Mouse (Mus musculus) embryonic facial prominence, embryonic 11.5 days (tissue): ENCODE results near the gene Armh1. TPM values are rescaled to one million over a fixed set of nuclear protein-coding genes. Genes with fewer than 3 reads are reported as not detected.

ENCODE experiments used
- ATAC-seq: fragments of 200-750 bp; cut with Nextera tagmentation; replicated peaks from 2 replicates; pipeline ENCODE4 v1.8.0; 2017; ENCODE audit warnings: low read depth; ENCODE audit not compliant: insufficient number of reproducible peaks, low FRiP score, low TSS enrichment
- DNase-seq: peaks from one replicate; pipeline ENCODE4 v3.0.0-alpha.2; 2015; ENCODE audit warnings: low spot score
- H3K27ac ChIP-seq: fragments of 300-500 bp; sonication (generic); replicated peaks from 2 replicates; pipeline ENCODE4 v1.5.1; 2014; ENCODE audit warnings: mild to moderate bottlenecking, low read depth, low read length, control low read depth
- H3K27me3 ChIP-seq: fragments of 300-500 bp; sonication (generic); 2 replicates; pipeline ENCODE4 v1.6.1; 2014; ENCODE audit warnings: mild to moderate bottlenecking, low read length, moderate library complexity, mixed read lengths; ENCODE audit not compliant: control insufficient read depth, insufficient read depth
- H3K36me3 ChIP-seq: fragments of 300-500 bp; sonication (generic); replicated peaks from 2 replicates; pipeline ENCODE4 v1.6.1; 2014; ENCODE audit warnings: low read depth, mild to moderate bottlenecking, low read length, moderate library complexity, mixed read lengths; ENCODE audit not compliant: control insufficient read depth, insufficient read depth
- H3K4me1 ChIP-seq: fragments of 300-500 bp; sonication (generic); 2 replicates; pipeline ENCODE4 v1.6.1; 2014; ENCODE audit warnings: low read length, mixed read lengths; ENCODE audit not compliant: control insufficient read depth, insufficient read depth
- H3K4me2 ChIP-seq: fragments of 300-500 bp; sonication (generic); 2 replicates; pipeline ENCODE4 v1.6.1; 2014; ENCODE audit warnings: low read depth, mild to moderate bottlenecking, control low read depth, low read length, moderate library complexity
- H3K4me3 ChIP-seq: fragments of 300-500 bp; sonication (generic); 2 replicates; pipeline ENCODE4 v1.5.1; 2014; ENCODE audit warnings: low read depth, low read length, control low read depth
- H3K9ac ChIP-seq: fragments of 300-500 bp; sonication (generic); replicated peaks from 2 replicates; pipeline ENCODE4 v1.6.1; 2014; ENCODE audit warnings: mild to moderate bottlenecking, control low read depth, low read length
- H3K9me3 ChIP-seq: fragments of 300-500 bp; sonication (generic); replicated peaks from 2 replicates; pipeline ENCODE4 v1.6.1; 2016; ENCODE audit warnings: mild to moderate bottlenecking, low read length, inconsistent platforms, mixed read lengths; ENCODE audit not compliant: control insufficient read depth
- WGBS: fragments of 180-500 bp; shearing (Covaris S2); extraction: QIAGEN DNeasy Blood & Tissue Kit; methylation state at CpG from one replicate; pipeline ENCODE4 v1.1.7; 2014; 5-methylcytosine and 5-hydroxymethylcytosine counted together
- polyA plus RNA-seq: library from polyadenylated mRNA; unstranded; fragments of >200 nt; fragmentation: Nextera tagmentation; extraction: Ambion mirVana; gene quantifications from 2 replicates; pipeline ENCODE4 v1.2.1, GENCODE M21; 2014

Gene Armh1
- polyA plus RNA-seq, 1 experiment from 2014 or later, result 0.17 TPM

DNA sequence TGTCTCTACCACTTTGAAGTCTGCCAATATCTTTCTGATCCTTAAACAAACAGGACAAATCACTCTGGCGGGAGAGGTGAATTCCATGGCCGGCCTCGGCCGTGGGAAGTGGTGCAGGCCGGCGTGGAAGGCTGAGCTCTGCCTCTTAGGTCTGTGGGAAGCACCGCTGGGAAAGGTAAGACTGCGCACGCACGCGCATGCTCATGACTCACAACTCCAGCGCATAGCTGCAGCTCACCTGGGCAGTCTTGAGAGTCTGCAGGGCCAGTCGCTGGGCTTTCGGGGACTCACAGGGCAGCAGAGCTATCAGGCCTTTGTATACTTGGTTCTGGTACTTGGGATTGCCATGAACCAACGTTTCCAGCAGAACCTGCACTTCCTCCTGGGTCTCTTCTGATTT is 22.3 kb downstream of the Armh1 start:
- DNase-seq (no peak), ATAC-seq (no peak)
- Histone ChIP-seq H3K27me3 (no peaks in the 10 kb centered on the region), H3K9ac (no peak overlapping the region), H3K36me3 (no peaks in the 10 kb centered on the region), H3K4me1 (no peaks in the 10 kb centered on the region), H3K9me3 (no peaks in the 10 kb centered on the region), H3K4me3 (no peak overlapping the region), H3K27ac (no peak overlapping the region), H3K4me2 (no peak overlapping the region)
- WGBS, result 73% methylated on average over 15 of the region's 15 CpGs

DNA sequence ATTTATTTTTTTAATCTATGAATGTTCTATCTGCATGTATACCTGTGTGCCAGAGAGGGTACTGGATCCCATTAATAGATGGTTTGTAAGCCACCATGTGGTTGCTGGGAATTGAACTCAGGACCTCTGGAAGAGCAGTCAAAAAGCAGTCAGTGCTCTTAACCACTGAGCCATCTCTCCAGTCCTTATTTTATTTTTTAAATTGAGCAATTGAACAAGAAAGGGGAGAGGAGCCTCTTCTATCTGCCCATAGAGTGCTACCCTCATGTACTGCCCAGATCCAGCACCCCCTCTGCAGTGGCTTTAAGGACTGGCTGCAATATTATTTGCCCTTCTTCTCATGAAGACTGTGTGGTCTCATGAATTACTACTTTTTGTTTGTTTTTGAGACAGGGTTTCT is 26.7 kb downstream of the Armh1 start:
- Histone ChIP-seq H3K9me3 (no peaks in the 10 kb centered on the region), H3K9ac (no peak overlapping the region), H3K4me1 (no peaks in the 10 kb centered on the region), H3K4me3 (no peak overlapping the region), H3K4me2 (no peak overlapping the region), H3K36me3 (no peaks in the 10 kb centered on the region), H3K27ac (no peak overlapping the region), H3K27me3 (no peaks in the 10 kb centered on the region)
- no peak for DNase-seq
- no peak for ATAC-seq

- no peak overlapping the region for H3K27ac ChIP-seq
- no peaks in the 10 kb centered on the region for H3K27me3 ChIP-seq
- H3K4me1 ChIP-seq, result no peaks in the 10 kb centered on the region
- no peak for ATAC-seq
- H3K36me3 ChIP-seq, result no peaks in the 10 kb centered on the region
- no peaks in the 10 kb centered on the region for H3K9me3 ChIP-seq
- WGBS, result 75% methylated on average over 8 of the region's 8 CpGs
- no peak overlapping the region for H3K4me3 ChIP-seq
- H3K9ac ChIP-seq, result no peak overlapping the region
- H3K4me2 ChIP-seq, result no peak overlapping the region
- no peak for DNase-seq
These were observed 27.8 kb downstream of the Armh1 start for GRCm38 (mm10) chr4:117224122-117224521.

GRCm38 (mm10) chr4:117223001-117223400 is 28.9 kb downstream of the Armh1 start:
- WGBS, result 52% methylated on average over 5 of the region's 5 CpGs
- Histone ChIP-seq H3K9ac (no peak overlapping the region), H3K36me3 (no peaks in the 10 kb centered on the region), H3K27ac (no peak overlapping the region), H3K9me3 (no peaks in the 10 kb centered on the region), H3K4me1 (no peaks in the 10 kb centered on the region), H3K4me2 (no peak overlapping the region), H3K27me3 (no peaks in the 10 kb centered on the region), H3K4me3 (no peak overlapping the region)
- ATAC-seq (no peak), DNase-seq (no peak)

DNA sequence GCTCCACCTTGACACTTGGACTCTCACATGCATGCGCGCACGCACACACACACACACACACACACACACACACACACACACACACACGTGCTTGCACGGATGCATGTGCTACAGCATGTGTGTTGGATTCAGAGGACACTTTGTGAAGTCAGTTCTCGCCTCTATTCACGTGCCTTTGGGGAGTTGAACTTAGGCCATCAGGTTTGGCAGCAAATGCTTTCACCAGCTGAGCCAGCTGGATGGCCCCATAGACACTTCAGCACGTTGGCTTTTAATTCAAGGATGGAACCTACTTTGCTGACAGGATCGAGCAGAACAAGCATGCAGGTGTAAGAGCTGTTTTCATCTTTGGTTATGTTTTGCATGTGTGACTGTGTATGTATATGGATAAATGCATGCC is 30.1 kb downstream of the Armh1 start:
- Histone ChIP-seq H3K27ac (no peak overlapping the region), H3K4me3 (no peak overlapping the region), H3K27me3 (no peaks in the 10 kb centered on the region), H3K4me1 (no peaks in the 10 kb centered on the region), H3K9ac (no peak overlapping the region), H3K4me2 (no peak overlapping the region), H3K9me3 (no peaks in the 10 kb centered on the region), H3K36me3 (no peaks in the 10 kb centered on the region)
- no peak for ATAC-seq
- 83% methylated on average over 9 of the region's 9 CpGs for WGBS
- DNase-seq, result no peak

DNA sequence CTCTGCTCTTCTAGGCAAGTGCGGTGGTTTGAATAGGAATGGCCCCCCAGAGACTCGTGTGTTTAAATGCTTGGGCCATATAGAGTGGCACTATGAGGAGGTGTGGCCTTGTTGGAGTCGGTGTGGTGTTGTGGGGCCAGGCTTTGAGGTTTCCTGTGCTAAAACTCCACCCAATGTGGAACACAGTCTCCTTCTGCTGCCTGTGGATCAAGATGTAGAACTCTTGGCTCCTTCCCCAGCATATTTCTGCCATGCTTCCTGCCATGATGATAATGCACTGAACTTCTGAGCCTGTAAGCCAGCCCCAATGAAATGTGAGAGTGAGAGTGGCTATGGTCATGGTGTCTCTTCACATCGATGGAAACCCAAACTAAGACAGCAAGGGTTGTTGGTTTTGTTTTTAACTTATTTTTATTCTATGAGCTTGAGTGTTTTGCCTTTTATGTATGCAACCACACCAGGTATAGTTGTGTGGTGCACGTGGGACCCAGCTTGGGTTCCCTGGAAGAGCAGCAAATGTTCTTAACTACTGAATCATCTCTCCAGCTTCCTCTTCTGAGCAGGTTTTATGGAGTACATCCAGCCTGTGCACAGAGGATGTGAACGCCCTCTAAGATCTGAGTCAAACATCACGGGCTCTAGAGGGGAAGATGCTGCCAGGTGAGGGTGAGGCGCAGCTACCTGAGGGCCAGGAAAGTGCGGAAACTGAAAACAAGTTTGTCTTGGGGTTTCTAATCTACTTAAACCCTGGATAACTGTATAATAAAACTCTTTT is 31.0 kb downstream of the Armh1 start:
- Histone ChIP-seq H3K4me1 (no peaks in the 10 kb centered on the region), H3K9me3 (no peaks in the 10 kb centered on the region), H3K9ac (no peak overlapping the region), H3K36me3 (no peaks in the 10 kb centered on the region), H3K27ac (no peak overlapping the region), H3K4me2 (no peak overlapping the region), H3K27me3 (no peaks in the 10 kb centered on the region), H3K4me3 (no peak overlapping the region)
- DNase-seq (no peak), ATAC-seq (no peak)
- 78% methylated on average over 9 of the region's 9 CpGs for WGBS

DNA sequence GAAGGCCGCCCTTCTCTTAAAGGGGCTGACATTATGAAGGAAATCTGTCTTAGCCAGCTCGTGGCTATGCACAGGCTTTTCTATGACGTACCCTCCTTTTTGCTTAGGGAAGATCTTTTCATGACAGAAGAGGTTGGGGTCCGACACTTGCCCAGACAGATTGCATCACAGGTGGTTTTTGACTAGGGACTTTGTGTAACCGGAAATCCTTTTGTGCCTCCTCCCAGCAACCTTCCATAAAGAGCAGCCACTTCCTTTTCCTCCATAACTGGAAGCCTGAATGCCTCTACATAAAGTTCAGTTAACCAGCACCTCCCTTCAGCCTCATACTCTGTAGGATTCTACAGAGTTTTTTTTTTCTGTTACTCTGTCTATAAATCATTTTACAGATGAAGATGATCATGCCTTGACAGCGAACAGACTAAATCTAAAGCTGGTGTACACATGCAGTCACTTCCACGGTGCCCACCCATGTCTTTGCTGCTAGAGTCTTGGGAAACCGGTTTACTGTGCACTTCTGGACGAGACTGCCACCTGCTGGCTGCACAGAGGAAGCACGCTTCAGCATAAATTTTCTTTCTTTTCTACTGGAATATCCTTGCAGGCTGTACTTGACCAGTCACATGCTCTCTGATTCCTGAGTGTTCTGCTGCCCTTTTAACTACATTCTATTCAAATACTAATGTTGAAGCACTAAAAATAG is 33.3 kb downstream of the Armh1 start:
- H3K9ac ChIP-seq, result no peak overlapping the region
- ATAC-seq (no peak), DNase-seq (peak; percentile 82)
- no peaks in the 10 kb centered on the region for H3K27me3 ChIP-seq
- H3K4me1 ChIP-seq, result no peaks in the 10 kb centered on the region
- no peaks in the 10 kb centered on the region for H3K36me3 ChIP-seq
- no peak overlapping the region for H3K4me2 ChIP-seq
- H3K27ac ChIP-seq, result no peak overlapping the region
- H3K4me3 ChIP-seq, result no peak overlapping the region
- H3K9me3 ChIP-seq, result no peaks in the 10 kb centered on the region
- WGBS, result 37% methylated on average over 10 of the region's 10 CpGs

DNA sequence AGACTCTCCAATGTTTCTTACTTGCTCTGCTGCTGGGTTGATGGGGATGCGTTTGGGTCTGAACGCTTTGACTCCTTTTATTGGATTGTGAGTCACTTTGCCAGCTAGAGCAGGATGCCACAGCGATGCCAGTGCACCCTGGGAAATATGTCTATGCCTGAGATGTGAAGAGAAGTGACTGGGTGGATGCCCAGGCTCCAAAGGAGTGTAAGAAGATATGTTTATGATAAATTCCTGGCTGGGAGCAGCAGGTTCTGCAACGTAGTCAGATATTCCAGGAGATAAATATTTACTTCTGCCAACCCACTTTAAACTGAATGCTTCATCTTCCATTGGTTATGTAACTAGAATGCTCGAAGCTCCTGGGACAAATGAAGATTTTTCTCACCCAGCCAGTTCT is 34.9 kb downstream of the Armh1 start:
- Histone ChIP-seq H3K36me3 (no peaks in the 10 kb centered on the region), H3K4me3 (no peak overlapping the region), H3K27ac (no peak overlapping the region), H3K27me3 (no peaks in the 10 kb centered on the region), H3K9ac (no peak overlapping the region), H3K4me1 (no peaks in the 10 kb centered on the region), H3K4me2 (no peak overlapping the region), H3K9me3 (no peaks in the 10 kb centered on the region)
- no peak for DNase-seq
- WGBS, result 71% methylated on average over 5 of the region's 5 CpGs
- no peak for ATAC-seq
